Mouse (Mus musculus): Measurements from ENCODE around the gene Macf1. TPM values are rescaled to one million over a fixed set of nuclear protein-coding genes. Genes with fewer than 3 reads are reported as not detected.

Macf1 gene
- polyA plus RNA-seq, 1 experiment from 2014 or later, result 71.0 TPM

GRCm38 (mm10) chr4:123623742-123624151, 60.4 kb downstream of the Macf1 start:
- H3K27ac ChIP-seq (replicated peaks; ENCODE audit: low read depth, low read length), result no peak overlapping the region
- DNase-seq (ENCODE audit: low spot score), result no peak
- H3K36me3 ChIP-seq (ENCODE audit: control insufficient read depth, insufficient read depth, low read length), result no peaks in the 10 kb centered on the region
- no peak overlapping the region for H3K4me2 ChIP-seq (ENCODE audit: low read depth, severe bottlenecking)
- 92% methylated on average over 5 of the region's 5 CpGs for WGBS
- H3K9me3 ChIP-seq (ENCODE audit: control insufficient read depth, low read length), result no peaks in the 10 kb centered on the region
- no peaks in the 10 kb centered on the region for H3K27me3 ChIP-seq (ENCODE audit: control insufficient read depth, insufficient read depth, low read length)
- H3K9ac ChIP-seq (ENCODE audit: low read length), result no peak overlapping the region
- ATAC-seq (ENCODE audit: insufficient number of reproducible peaks, low FRiP score, low TSS enrichment, low read depth), result no peak
- H3K4me1 ChIP-seq (ENCODE audit: control insufficient read depth, insufficient read depth, low read length), result no peaks in the 10 kb centered on the region
- no peak overlapping the region for H3K4me3 ChIP-seq (ENCODE audit: low read depth, low read length)

GRCm38 (mm10) chr4:123621732-123622131, 62.4 kb downstream of the Macf1 start:
- Histone ChIP-seq H3K27ac (replicated peaks; ENCODE audit: low read depth, low read length) (no peak overlapping the region), H3K27me3 (ENCODE audit: control insufficient read depth, insufficient read depth, low read length) (no peaks in the 10 kb centered on the region), H3K9me3 (ENCODE audit: control insufficient read depth, low read length) (no peaks in the 10 kb centered on the region), H3K4me3 (ENCODE audit: low read depth, low read length) (no peak overlapping the region), H3K9ac (ENCODE audit: low read length) (no peak overlapping the region), H3K4me1 (ENCODE audit: control insufficient read depth, insufficient read depth, low read length) (no peaks in the 10 kb centered on the region), H3K36me3 (ENCODE audit: control insufficient read depth, insufficient read depth, low read length) (no peaks in the 10 kb centered on the region), H3K4me2 (ENCODE audit: low read depth, severe bottlenecking) (no peak overlapping the region)
- ATAC-seq (ENCODE audit: insufficient number of reproducible peaks, low FRiP score, low TSS enrichment, low read depth), result no peak
- no peak for DNase-seq (ENCODE audit: low spot score)

- H3K9ac ChIP-seq (ENCODE audit: low read length), result no peak overlapping the region
- H3K4me3 ChIP-seq (ENCODE audit: low read depth, low read length), result no peak overlapping the region
- no peaks in the 10 kb centered on the region for H3K27me3 ChIP-seq (ENCODE audit: control insufficient read depth, insufficient read depth, low read length)
- WGBS, result 81% methylated on average over 5 of the region's 5 CpGs
- no peak for ATAC-seq (ENCODE audit: insufficient number of reproducible peaks, low FRiP score, low TSS enrichment, low read depth)
- no peaks in the 10 kb centered on the region for H3K36me3 ChIP-seq (ENCODE audit: control insufficient read depth, insufficient read depth, low read length)
- DNase-seq (ENCODE audit: low spot score), result no peak
- no peak overlapping the region for H3K4me2 ChIP-seq (ENCODE audit: low read depth, severe bottlenecking)
- no peaks in the 10 kb centered on the region for H3K9me3 ChIP-seq (ENCODE audit: control insufficient read depth, low read length)
- H3K4me1 ChIP-seq (ENCODE audit: control insufficient read depth, insufficient read depth, low read length), result 0 out of 2 replicates have a peak, but pooled peaks cover 2% of the 10 kb centered on the region
- 0 out of 2 replicates have a peak overlapping the region, but pooled peaks have one; percentile 37 for H3K27ac ChIP-seq (replicated peaks; ENCODE audit: low read depth, low read length)
Measured at GRCm38 (mm10) chr4:123617727-123618389, 66.3 kb downstream of the Macf1 start.

GRCm38 (mm10) chr4:123616971-123617370, 67.2 kb downstream of the Macf1 start:
- H3K36me3 ChIP-seq (ENCODE audit: control insufficient read depth, insufficient read depth, low read length), result no peaks in the 10 kb centered on the region
- 0 out of 2 replicates have a peak, but pooled peaks cover 2% of the 10 kb centered on the region for H3K4me1 ChIP-seq (ENCODE audit: control insufficient read depth, insufficient read depth, low read length)
- ATAC-seq (ENCODE audit: insufficient number of reproducible peaks, low FRiP score, low TSS enrichment, low read depth) (no peak), DNase-seq (ENCODE audit: low spot score) (no peak)
- H3K27me3 ChIP-seq (ENCODE audit: control insufficient read depth, insufficient read depth, low read length), result no peaks in the 10 kb centered on the region
- H3K9ac ChIP-seq (ENCODE audit: low read length), result no peak overlapping the region
- peak overlapping the region; percentile 37; the same call in 1 of the 2 replicates for H3K27ac ChIP-seq (replicated peaks; ENCODE audit: low read depth, low read length)
- H3K4me3 ChIP-seq (ENCODE audit: low read depth, low read length), result no peak overlapping the region
- no peaks in the 10 kb centered on the region for H3K9me3 ChIP-seq (ENCODE audit: control insufficient read depth, low read length)
- WGBS, result 63% methylated on average over 4 of the region's 4 CpGs
- no peak overlapping the region for H3K4me2 ChIP-seq (ENCODE audit: low read depth, severe bottlenecking)

GRCm38 (mm10) chr4:123616501-123616900, 67.7 kb downstream of the Macf1 start:
- H3K36me3 ChIP-seq (ENCODE audit: control insufficient read depth, insufficient read depth, low read length), result no peaks in the 10 kb centered on the region
- ATAC-seq (ENCODE audit: insufficient number of reproducible peaks, low FRiP score, low TSS enrichment, low read depth) (no peak), DNase-seq (ENCODE audit: low spot score) (no peak)
- no peaks in the 10 kb centered on the region for H3K27me3 ChIP-seq (ENCODE audit: control insufficient read depth, insufficient read depth, low read length)
- no peaks in the 10 kb centered on the region for H3K9me3 ChIP-seq (ENCODE audit: control insufficient read depth, low read length)
- no peak overlapping the region for H3K4me3 ChIP-seq (ENCODE audit: low read depth, low read length)
- no peak overlapping the region for H3K9ac ChIP-seq (ENCODE audit: low read length)
- H3K4me2 ChIP-seq (ENCODE audit: low read depth, severe bottlenecking), result no peak overlapping the region
- 0 out of 2 replicates have a peak, but pooled peaks cover 2% of the 10 kb centered on the region for H3K4me1 ChIP-seq (ENCODE audit: control insufficient read depth, insufficient read depth, low read length)
- H3K27ac ChIP-seq (replicated peaks; ENCODE audit: low read depth, low read length), result no peak overlapping the region

GRCm38 (mm10) chr4:123613309-123613947, 70.7 kb downstream of the Macf1 start:
- H3K27me3 ChIP-seq (ENCODE audit: control insufficient read depth, insufficient read depth, low read length), result no peaks in the 10 kb centered on the region
- no peak overlapping the region for H3K27ac ChIP-seq (replicated peaks; ENCODE audit: low read depth, low read length)
- H3K9me3 ChIP-seq (ENCODE audit: control insufficient read depth, low read length), result no peaks in the 10 kb centered on the region
- no peak overlapping the region for H3K4me2 ChIP-seq (ENCODE audit: low read depth, severe bottlenecking)
- no peaks in the 10 kb centered on the region for H3K36me3 ChIP-seq (ENCODE audit: control insufficient read depth, insufficient read depth, low read length)
- 79% methylated on average over 7 of the region's 7 CpGs for WGBS
- no peak for DNase-seq (ENCODE audit: low spot score)
- H3K4me1 ChIP-seq (ENCODE audit: control insufficient read depth, insufficient read depth, low read length), result 0 out of 2 replicates have a peak, but pooled peaks cover 2% of the 10 kb centered on the region
- ATAC-seq (ENCODE audit: insufficient number of reproducible peaks, low FRiP score, low TSS enrichment, low read depth), result no peak
- no peak overlapping the region for H3K9ac ChIP-seq (ENCODE audit: low read length)
- no peak overlapping the region for H3K4me3 ChIP-seq (ENCODE audit: low read depth, low read length)

- Histone ChIP-seq H3K27me3 (ENCODE audit: control insufficient read depth, insufficient read depth, low read length) (no peaks in the 10 kb centered on the region), H3K36me3 (ENCODE audit: control insufficient read depth, insufficient read depth, low read length) (no peaks in the 10 kb centered on the region), H3K4me2 (ENCODE audit: low read depth, severe bottlenecking) (no peak overlapping the region), H3K9me3 (ENCODE audit: control insufficient read depth, low read length) (no peaks in the 10 kb centered on the region), H3K4me1 (ENCODE audit: control insufficient read depth, insufficient read depth, low read length) (0 out of 2 replicates have a peak, but pooled peaks cover 2% of the 10 kb centered on the region), H3K4me3 (ENCODE audit: low read depth, low read length) (no peak overlapping the region), H3K9ac (ENCODE audit: low read length) (no peak overlapping the region), H3K27ac (replicated peaks; ENCODE audit: low read depth, low read length) (no peak overlapping the region)
- 98% methylated on average over 1 of the region's 1 CpGs for WGBS
- DNase-seq (ENCODE audit: low spot score), result no peak
- ATAC-seq (ENCODE audit: insufficient number of reproducible peaks, low FRiP score, low TSS enrichment, low read depth), result no peak
Measured at GRCm38 (mm10) chr4:123611940-123612339, 72.2 kb downstream of the Macf1 start.

- no peak overlapping the region for H3K4me2 ChIP-seq (ENCODE audit: low read depth, severe bottlenecking)
- H3K36me3 ChIP-seq (ENCODE audit: control insufficient read depth, insufficient read depth, low read length), result no peaks in the 10 kb centered on the region
- ATAC-seq (ENCODE audit: insufficient number of reproducible peaks, low FRiP score, low TSS enrichment, low read depth), result no peak
- no peak overlapping the region for H3K9ac ChIP-seq (ENCODE audit: low read length)
- WGBS, result 85% methylated on average over 1 of the region's 2 CpGs
- no peak overlapping the region for H3K27ac ChIP-seq (replicated peaks; ENCODE audit: low read depth, low read length)
- no peaks in the 10 kb centered on the region for H3K9me3 ChIP-seq (ENCODE audit: control insufficient read depth, low read length)
- H3K4me3 ChIP-seq (ENCODE audit: low read depth, low read length), result no peak overlapping the region
- no peak for DNase-seq (ENCODE audit: low spot score)
- H3K27me3 ChIP-seq (ENCODE audit: control insufficient read depth, insufficient read depth, low read length), result no peaks in the 10 kb centered on the region
- H3K4me1 ChIP-seq (ENCODE audit: control insufficient read depth, insufficient read depth, low read length), result 0 out of 2 replicates have a peak, but pooled peaks cover 2% of the 10 kb centered on the region
Measured at GRCm38 (mm10) chr4:123611241-123611640, 72.9 kb downstream of the Macf1 start.
